Mouse (Mus musculus) right cerebral cortex, postnatal 10 days (tissue): ENCODE measurements around the gene Srrt.

Experiments used
- DNase-seq, 2 experiments: peaks; one replicate each; pipeline ENCODE4 v3.0.0; 2021; ENCODE audit warnings: low spot score in 2 of 2

Gene Srrt

DNA sequence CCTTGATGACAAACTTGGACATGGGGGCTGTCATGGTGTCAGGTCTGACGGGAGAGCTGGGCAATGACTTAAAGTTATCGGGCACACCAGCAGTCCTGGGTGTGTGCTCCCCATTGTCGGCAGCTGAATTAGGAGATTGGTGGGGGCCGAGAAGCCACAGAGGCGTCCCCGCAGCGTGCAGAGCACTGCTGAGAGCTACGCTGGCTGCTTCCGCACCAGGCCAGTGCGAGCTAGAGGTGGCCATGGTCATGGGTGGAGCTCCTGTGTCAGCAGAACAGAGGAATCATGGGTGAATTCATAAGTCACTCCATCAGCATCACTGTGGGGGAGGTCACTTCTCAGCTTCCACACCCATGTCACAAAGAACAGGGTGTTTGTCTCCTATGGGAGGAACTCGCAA lies 42.7 kb downstream of the Srrt start:
- no peak for DNase-seq

DNA sequence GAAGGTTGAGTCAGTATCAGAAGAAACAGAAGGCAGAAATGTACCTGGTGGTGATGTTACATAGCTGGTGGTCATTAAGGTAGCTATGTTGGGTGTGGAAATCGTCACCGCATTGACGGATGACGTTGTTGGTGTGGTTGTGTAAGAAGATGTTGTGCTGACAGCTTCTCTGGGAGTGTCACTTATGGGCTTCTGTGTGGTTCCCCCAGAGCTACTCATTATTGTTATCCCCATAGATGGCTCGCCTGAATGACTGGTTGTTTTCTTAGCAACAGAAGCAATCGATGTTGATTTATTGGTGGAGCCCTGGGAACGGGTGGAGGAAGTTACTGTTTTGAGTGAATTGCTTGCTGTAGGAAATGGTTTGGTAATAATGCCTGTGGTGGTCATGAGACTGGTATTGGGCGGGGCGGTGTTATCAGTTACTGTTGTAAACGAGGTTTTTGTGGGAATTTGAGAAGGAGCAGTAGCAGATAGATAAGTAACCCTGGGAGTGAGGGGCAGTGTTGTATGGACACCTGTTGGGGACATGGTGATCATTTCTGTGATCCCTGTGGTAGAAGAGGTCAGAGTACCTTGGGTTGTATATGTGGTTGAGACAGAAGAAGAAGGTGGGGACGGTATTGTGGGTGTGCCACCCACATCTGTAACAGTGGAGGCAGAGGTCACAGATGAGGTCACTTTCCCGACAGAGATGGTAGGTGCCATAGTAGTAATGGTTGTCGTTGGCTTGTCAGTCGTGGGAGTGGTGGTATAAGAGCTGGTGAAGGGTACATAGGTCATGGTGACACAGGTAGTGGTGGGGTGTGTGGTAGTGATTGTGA lies 43.4 kb downstream of the Srrt start:
- DNase-seq = no peak
